Mouse (Mus musculus): ENCODE results near the gene Tpst1.

GRCm38 (mm10) chr5:130116857-130117256, 43.7 kb downstream of the Tpst1 start:
- TF ChIP-seq GATA1 (IDR thresholded peaks at IDR 0.05; ENCODE audit: borderline replicate concordance, low read length) (no peak), FLI1 (IDR thresholded peaks at IDR 0.05; ENCODE audit: low read length) (no peak)
